In genomic region chr11:101287306-101287705, GRCm38 (mm10) we compare ENCODE assay signal across 7 mouse cellular contexts. TPM values are rescaled to one million over a fixed set of nuclear protein-coding genes. Genes with fewer than 3 reads are reported as not detected.
DNase-seq lines count a peak whose midpoint lies in the region.

No protein-coding gene starts in this region.

- peak; percentile 62 for DNase-seq in ovary, adult 18-20 months (ENCODE audit: low spot score)
- DNase-seq in ovary, postnatal 10 days (ENCODE audit: low spot score): no peak
- peak; percentile 60 for DNase-seq in adrenal gland, adult 8-10 months
- peak; percentile 78 to 82 for DNase-seq in lung, adult 18-20 months
- DNase-seq in telencephalon, adult 2 months (ENCODE audit: low read depth, low spot score): peak; percentile 5
- DNase-seq in kidney, adult 11 months: no peak
- DNase-seq in thymus, postnatal 36 days: no peak

RNA-seq across cellular contexts. Expression of gene Coa3, which starts 8.4 kb away (rescaled TPM):
- total RNA-seq in adrenal gland, adult 8-10 months (2022): 10 to 100 TPM; 67.9 to 76.1 (median 74.4) TPM

RNA-seq across cellular contexts. Expression of gene Cntd1, which starts 8.5 kb away (rescaled TPM):
- total RNA-seq in adrenal gland, adult 8-10 months (2022): under 1 TPM; 0.40 to 0.62 (median 0.57) TPM

RNA-seq across cellular contexts. Expression of gene Becn1, which starts 14.8 kb away (rescaled TPM):
- total RNA-seq in adrenal gland, adult 8-10 months (2022): 100 to 1,000 TPM; 161 to 204 (median 178) TPM

RNA-seq across cellular contexts. Expression of gene Wnk4, which starts 26.9 kb away (rescaled TPM):
- 1 to 10 TPM; 2.8 to 6.7 (median 4.9) TPM for total RNA-seq in adrenal gland, adult 8-10 months (2022)

RNA-seq across cellular contexts. Expression of gene Psme3, which starts 28.7 kb away (rescaled TPM):
- 100 to 1,000 TPM; 120 to 143 (median 125) TPM for total RNA-seq in adrenal gland, adult 8-10 months (2022)

Comparison
In these comparisons a context has a peak if more than half of its experiments do, and no peak if none do; other contexts are left out.
1. DNase-seq: peak in ovary, adult 18-20 months (single experiment), adrenal gland, adult 8-10 months (single experiment), lung, adult 18-20 months (2 of 2) and telencephalon, adult 2 months (single experiment); none in ovary, postnatal 10 days (single experiment), kidney, adult 11 months (single experiment) and thymus, postnatal 36 days (0 of 2).